Mouse (Mus musculus): ENCODE measurements at regions not wholly inside any gene's neighbourhood (a gene's known extent, or its start where the extent isn't known, plus 50 kb on each side); places are given as distances from the start of the nearest gene placed in this dataset.

DNA sequence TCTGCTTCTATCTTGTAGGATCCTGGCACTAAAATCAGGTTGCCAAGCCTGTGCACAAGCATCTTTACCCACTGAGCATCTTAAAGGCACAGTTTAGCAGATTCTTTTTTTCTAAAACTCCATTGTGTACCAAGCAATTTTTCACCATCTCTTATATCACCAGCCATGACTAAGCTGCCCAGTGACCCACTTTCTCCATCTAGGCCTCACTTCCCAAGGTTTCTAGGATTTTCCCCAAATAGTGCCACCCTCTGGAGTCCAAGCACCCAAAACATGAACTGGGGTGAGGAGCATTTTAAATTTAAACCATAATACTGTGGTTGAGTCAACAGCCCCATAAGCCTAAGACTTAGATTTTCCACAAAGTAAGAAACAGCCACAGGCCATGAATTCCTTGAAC, 1013.0 kb upstream of the Lrrc6 start:
- TF ChIP-seq CTCF (conservative IDR thresholded peaks at IDR 0.05; ENCODE audit: insufficient read depth, insufficient read length, low read depth, low read length) (no peak), POLR2A (IDR thresholded peaks at IDR 0.05; ENCODE audit: low read depth, low read length) (no peak)
